Mouse (Mus musculus): ENCODE measurements around the gene Medag. TPM values are rescaled to one million over a fixed set of nuclear protein-coding genes. Genes with fewer than 3 reads are reported as not detected.

Medag gene
- 10 to 100 TPM; 15.3 to 20.8 TPM for total RNA-seq (2021)

- DNase-seq: peak; percentile 80 to 86
- intact Hi-C loops (cut with DNase I): no loop called here
Observed at GRCm38 (mm10) chr5:149411509-149412193, at the start of gene Medag. TSS of gene Medag (plus strand) at chr5:149411749.

GRCm38 (mm10) chr5:149362626-149363025 is 48.9 kb upstream of the Medag start:
- intact Hi-C loops (cut with DNase I): no loop called here

GRCm38 (mm10) chr5:149363903-149364755 is 47.4 kb upstream of the Medag start:
- no peak for DNase-seq
- intact Hi-C loops (cut with DNase I): no loop called here

More at GRCm38 (mm10) chr5:149362626-149363025, 48.9 kb upstream of the Medag start:
- DNase-seq: no peak

GRCm38 (mm10) chr5:149367011-149367410 is 44.5 kb upstream of the Medag start:
- no peak for DNase-seq
- intact Hi-C loops (cut with DNase I): no loop called here

- intact Hi-C loops (cut with DNase I): no loop called here
- DNase-seq: no peak
Observed at GRCm38 (mm10) chr5:149367544-149368466, 43.7 kb upstream of the Medag start.

GRCm38 (mm10) chr5:149368575-149369312 is 42.8 kb upstream of the Medag start:
- intact Hi-C loops (cut with DNase I): no loop called here
- no peak for DNase-seq

GRCm38 (mm10) chr5:149369373-149370035 is 42.0 kb upstream of the Medag start:
- peak in 1 of 2 experiments; percentile 9 for DNase-seq
- intact Hi-C loops (cut with DNase I): no loop called here

- DNase-seq: no peak
- intact Hi-C loops (cut with DNase I): no loop called here
Observed at GRCm38 (mm10) chr5:149372018-149372417, 39.5 kb upstream of the Medag start.

- no peak for DNase-seq
- intact Hi-C loops (cut with DNase I): no loop called here
Observed at GRCm38 (mm10) chr5:149373224-149373623, 38.3 kb upstream of the Medag start.

GRCm38 (mm10) chr5:149374026-149374425 is 37.5 kb upstream of the Medag start:
- no peak for DNase-seq
- intact Hi-C loops (cut with DNase I): no loop called here

- DNase-seq: no peak
- intact Hi-C loops (cut with DNase I): loop anchor here (5.0 kb wide), 2 partner anchors 147 to 563 kb away; no protein-coding TSS in a partner anchor
Observed at GRCm38 (mm10) chr5:149375074-149375888, 36.3 kb upstream of the Medag start.

GRCm38 (mm10) chr5:149375889-149376212 is 35.7 kb upstream of the Medag start:
- intact Hi-C loops (cut with DNase I): loop anchor here (5.0 kb wide), 2 partner anchors 146 to 564 kb away; no protein-coding TSS in a partner anchor
- peak; percentile 86 to 91 for DNase-seq

GRCm38 (mm10) chr5:149376367-149376766 is 35.2 kb upstream of the Medag start:
- intact Hi-C loops (cut with DNase I): loop anchor here (5.0 kb wide), 2 partner anchors 146 to 564 kb away; no protein-coding TSS in a partner anchor

GRCm38 (mm10) chr5:149377253-149377652 is 34.3 kb upstream of the Medag start:
- DNase-seq: no peak
- intact Hi-C loops (cut with DNase I): loop anchor here (5.0 kb wide), 2 partner anchors 145 to 565 kb away; no protein-coding TSS in a partner anchor

More at GRCm38 (mm10) chr5:149376367-149376766, 35.2 kb upstream of the Medag start:
- no peak for DNase-seq

- no peak for DNase-seq
- intact Hi-C loops (cut with DNase I): loop anchor here (5.0 kb wide), 2 partner anchors 144 to 566 kb away; no protein-coding TSS in a partner anchor
Observed at GRCm38 (mm10) chr5:149378566-149378965, 33.0 kb upstream of the Medag start.

- DNase-seq: peak; percentile 41 to 49
- intact Hi-C loops (cut with DNase I): loop anchor here (5.0 kb wide), 2 partner anchors 143 to 567 kb away; no protein-coding TSS in a partner anchor
Observed at GRCm38 (mm10) chr5:149379131-149379784, 32.3 kb upstream of the Medag start.

GRCm38 (mm10) chr5:149379861-149380260 is 31.7 kb upstream of the Medag start:
- no peak for DNase-seq
- intact Hi-C loops (cut with DNase I): loop anchor here (5.0 kb wide), 2 partner anchors 142 to 568 kb away; no protein-coding TSS in a partner anchor
